Mouse (Mus musculus) left cerebral cortex, postnatal 36 days (tissue): ENCODE measurements around the gene Tsc22d4. TPM values are rescaled to one million over a fixed set of nuclear protein-coding genes. Genes with fewer than 3 reads are reported as not detected.
A peak's percentile ranks its signal among the peaks of the same experiment; 100 is the strongest.

Source experiments
- DNase-seq, 2 experiments: peaks; one replicate each; pipeline ENCODE4 v3.0.0; 2021 to 2022; ENCODE audit warnings: low spot score in 2 of 2, mixed read lengths in 1 of 2
- intact Hi-C: fragments of 180-260 bp; cut with DNase I; formaldehyde crosslinking; loops from one replicate; pipeline ENCODE4 v1.15.1; 2025
- total RNA-seq, 2 experiments: library from RNA; stranded (reverse); gene quantifications; 2 replicates each; pipeline ENCODE4 v1.2.3; 2021

Tsc22d4 gene
- total RNA-seq, 2 experiments from 2014 or later: 166 to 203 TPM

DNA sequence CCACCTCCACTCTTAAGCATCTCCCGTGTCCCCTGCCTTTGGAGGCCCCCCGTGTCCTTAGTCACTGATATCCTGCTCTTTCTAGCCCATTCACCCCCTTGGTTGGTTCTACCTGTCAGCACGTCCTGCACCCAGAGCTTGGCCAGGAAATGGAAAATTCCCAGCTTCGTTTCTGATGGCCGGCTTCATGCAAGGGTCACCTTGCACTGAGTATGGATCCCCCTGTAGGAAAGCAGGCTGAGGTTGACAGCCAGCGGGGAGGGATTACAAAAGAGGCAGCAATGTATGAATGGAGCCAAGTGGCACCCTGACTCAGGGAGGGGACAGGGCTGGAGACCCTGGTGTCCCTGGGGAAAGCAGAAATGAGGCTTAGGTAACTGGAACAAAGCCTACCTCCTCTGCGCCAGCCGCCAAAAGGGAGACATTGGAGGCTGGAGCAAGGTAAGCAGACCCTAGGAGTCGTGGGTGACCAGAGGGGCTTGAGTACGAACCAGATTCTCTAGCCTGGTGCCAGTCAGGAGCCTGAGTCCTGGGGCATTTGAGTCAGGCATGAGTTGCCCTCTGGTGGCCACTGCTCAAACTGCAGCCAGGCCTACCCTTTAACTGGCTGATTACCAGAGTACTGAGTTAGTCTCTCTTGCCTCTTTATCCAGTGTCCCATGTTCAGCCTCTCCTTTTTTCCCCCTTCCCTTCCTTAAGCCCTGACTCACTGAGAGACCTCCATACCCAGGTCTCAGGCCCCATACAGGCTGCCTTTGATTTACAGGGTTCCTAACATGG lies 11.5 kb downstream of the Tsc22d4 start:
- peak; percentile 79 to 85 for DNase-seq
- intact Hi-C loops: loop anchor here (1.0 kb wide), 1 partner anchor 100 kb away; no protein-coding TSS in a partner anchor

GRCm38 (mm10) chr5:137757887-137758286 lies 12.4 kb downstream of the Tsc22d4 start:
- peak; percentile 63 to 69 for DNase-seq
- intact Hi-C loops: loop anchor here (1.0 kb wide), 1 partner anchor 101 kb away; no protein-coding TSS in a partner anchor

DNA sequence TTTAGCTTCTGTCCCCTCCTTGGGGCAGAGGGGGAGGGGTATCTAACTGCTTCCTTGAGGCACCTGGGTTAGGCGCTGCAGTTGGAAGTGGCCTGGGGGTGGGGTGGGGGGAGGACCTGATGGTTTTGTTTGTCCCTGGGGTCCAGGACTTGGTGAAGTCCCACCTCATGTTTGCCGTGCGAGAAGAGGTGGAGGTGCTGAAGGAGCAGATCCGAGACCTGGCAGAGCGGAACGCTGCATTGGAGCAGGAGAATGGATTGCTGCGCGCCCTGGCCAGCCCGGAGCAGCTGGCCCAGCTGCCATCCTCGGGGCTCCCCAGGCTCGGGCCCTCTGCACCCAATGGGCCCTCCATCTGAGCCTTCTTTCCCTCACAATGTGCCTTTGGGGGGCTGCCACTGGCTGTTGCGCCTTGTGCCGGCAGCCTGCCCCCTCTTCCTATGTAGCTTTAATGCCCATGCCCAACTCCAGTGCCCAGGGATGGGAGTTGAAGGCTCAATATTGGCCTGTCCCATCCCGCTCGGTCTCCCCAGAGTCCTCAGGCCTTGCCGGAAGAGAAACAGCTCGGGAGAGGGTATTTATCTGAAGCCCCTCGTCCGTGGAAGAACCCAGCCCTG lies 13.5 kb downstream of the Tsc22d4 start:
- intact Hi-C loops: no loop called here
- DNase-seq: no peak

GRCm38 (mm10) chr5:137759971-137760412 lies 14.5 kb downstream of the Tsc22d4 start:
- intact Hi-C loops: no loop called here
- peak; percentile 81 to 84 for DNase-seq

DNA sequence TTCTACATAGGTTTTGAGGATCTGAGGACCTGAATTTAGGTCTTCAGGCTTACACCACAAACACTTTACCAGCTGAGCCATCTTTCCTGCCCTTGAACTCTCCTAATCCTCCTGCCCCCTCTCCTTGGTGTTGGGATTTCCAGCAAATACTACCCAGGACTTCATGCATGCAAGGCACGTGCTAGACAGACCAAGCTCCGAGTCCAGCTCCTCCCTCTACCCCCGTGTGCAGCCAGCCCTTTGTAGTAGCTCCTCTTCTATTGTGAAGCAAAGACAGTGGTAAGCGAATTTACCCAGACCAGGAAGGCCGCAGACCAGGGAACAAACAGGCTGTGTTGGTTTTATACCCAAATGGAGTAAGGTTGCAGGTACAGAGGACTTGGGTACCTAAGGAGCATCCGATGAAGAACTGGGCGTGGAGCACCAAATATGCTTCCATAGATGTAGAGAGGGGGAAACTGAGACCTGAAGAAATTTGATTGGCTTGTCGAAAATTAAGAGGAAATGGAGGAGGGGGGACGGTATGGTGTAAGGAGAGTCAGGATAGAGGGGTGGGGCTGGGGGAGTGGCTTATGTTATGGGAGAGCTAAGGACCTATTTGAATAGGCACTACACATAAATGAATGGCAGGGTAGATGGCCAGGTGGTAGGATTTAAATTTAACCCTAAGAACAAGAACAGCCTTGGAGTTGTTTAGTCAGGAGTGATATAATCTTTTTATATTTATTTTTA lies 19.2 kb downstream of the Tsc22d4 start:
- no peak for DNase-seq
- intact Hi-C loops: no loop called here

- intact Hi-C loops: no loop called here
- no peak for DNase-seq
These were observed 20.7 kb downstream of the Tsc22d4 start for GRCm38 (mm10) chr5:137766270-137766669.

- DNase-seq: no peak
- intact Hi-C loops: no loop called here
These were observed 22.9 kb downstream of the Tsc22d4 start for GRCm38 (mm10) chr5:137768475-137768874.

DNA sequence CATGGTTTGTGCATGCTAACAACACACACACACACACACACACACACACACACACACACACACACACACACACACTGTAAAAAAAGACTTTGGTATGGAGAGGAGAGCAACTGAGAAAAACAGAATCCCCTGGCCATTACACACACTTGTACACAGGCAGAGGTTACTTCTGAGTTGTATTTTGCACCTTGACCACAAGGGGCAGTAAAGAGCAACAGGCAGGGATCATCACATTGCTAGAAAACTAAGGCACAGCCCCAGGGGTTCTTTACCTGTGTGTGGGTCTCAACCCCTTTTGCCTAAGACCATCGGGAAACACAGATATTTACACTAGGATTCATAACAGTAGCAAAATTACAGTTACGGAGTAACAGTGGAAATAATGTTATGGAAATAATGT lies 25.2 kb downstream of the Tsc22d4 start:
- intact Hi-C loops: loop anchor here (10.0 kb wide), 1 partner anchor 436 kb away; the partner anchor contains the start of gene Slc12a9
- DNase-seq: no peak

DNA sequence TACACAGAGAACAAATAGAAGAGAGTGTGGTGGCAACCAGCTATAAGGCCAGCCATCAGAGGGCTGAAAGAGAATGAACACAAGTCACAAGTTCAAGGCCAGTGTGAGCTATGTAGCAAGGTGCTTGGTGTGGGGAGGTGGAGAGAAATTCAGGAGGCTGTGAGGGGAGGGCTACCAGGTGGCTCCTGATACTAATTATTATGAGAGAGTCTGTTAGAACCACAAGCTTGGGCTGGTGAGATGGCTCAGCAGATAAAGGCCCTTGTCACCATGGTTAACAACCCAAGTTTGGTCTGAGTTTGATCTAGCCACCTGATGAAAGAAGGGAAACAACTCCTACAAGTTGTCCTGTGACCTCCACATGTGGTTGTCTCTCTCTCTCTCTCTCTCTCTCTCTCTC lies 27.2 kb downstream of the Tsc22d4 start:
- intact Hi-C loops: loop anchor here (10.0 kb wide), 1 partner anchor 438 kb away; the partner anchor contains the start of gene Slc12a9

GRCm38 (mm10) chr5:137775587-137776290 lies 30.2 kb downstream of the Tsc22d4 start:
- intact Hi-C loops: loop anchor here (10.0 kb wide), 1 partner anchor 441 kb away; the partner anchor contains the start of gene Slc12a9
- no peak for DNase-seq

More for the DNA sequence above, 27.2 kb downstream of the Tsc22d4 start:
- DNase-seq: no peak

- no peak for DNase-seq
- intact Hi-C loops: loop anchor here (10.0 kb wide), 1 partner anchor 442 kb away; the partner anchor contains the start of gene Slc12a9
These were observed 30.9 kb downstream of the Tsc22d4 start for GRCm38 (mm10) chr5:137776408-137776918.

GRCm38 (mm10) chr5:137777267-137777845 lies 31.8 kb downstream of the Tsc22d4 start:
- intact Hi-C loops: loop anchor here (10.0 kb wide), 1 partner anchor 443 kb away; the partner anchor contains the start of gene Slc12a9
- DNase-seq: no peak

GRCm38 (mm10) chr5:137778635-137779034 lies 33.1 kb downstream of the Tsc22d4 start, which contains the start of gene Ppp1r35:
TSS of gene Ppp1r35 (plus strand) at chr5:137778849.
- peak; percentile 96 to 97 for DNase-seq
- intact Hi-C loops: loop anchor here (10.0 kb wide), 1 partner anchor 444 kb away; the partner anchor contains the start of gene Slc12a9

- DNase-seq: no peak
These were observed 33.8 kb downstream of the Tsc22d4 start for GRCm38 (mm10) chr5:137779053-137779933.

DNA sequence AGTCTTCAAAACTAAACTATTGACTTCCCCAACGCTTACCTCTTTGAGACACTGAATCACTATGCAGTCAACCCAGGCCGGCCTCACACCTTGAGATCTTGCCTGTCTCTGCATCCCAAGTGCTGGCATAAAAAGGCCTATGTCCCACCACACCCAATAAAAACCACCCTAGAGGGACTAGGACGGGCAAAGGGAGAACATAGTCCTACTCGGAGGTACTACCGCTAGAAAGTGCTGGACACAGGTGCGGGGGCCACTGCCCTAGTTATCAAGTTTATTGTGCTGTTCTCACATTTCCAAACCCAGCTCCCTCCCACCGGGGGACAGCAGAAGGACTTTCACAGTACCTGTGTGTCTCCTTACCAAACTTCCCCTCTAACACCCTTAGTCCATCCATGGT lies 36.1 kb downstream of the Tsc22d4 start:
- intact Hi-C loops: no loop called here
- DNase-seq: no peak

More at GRCm38 (mm10) chr5:137779053-137779933, 33.8 kb downstream of the Tsc22d4 start:
- intact Hi-C loops: loop anchor here (10.0 kb wide), 1 partner anchor 444 kb away; the partner anchor contains the start of gene Slc12a9

- intact Hi-C loops: no loop called here
- no peak for DNase-seq
These were observed 37.4 kb downstream of the Tsc22d4 start for GRCm38 (mm10) chr5:137782776-137783522.
